Mouse (Mus musculus) adipocyte (in vitro differentiated cells): Measurements from ENCODE around the gene Jazf1.
A peak's percentile ranks its signal among the peaks of the same experiment; 100 is the strongest.

Experiments used
- DNase-seq: peaks from one replicate; pipeline ENCODE4 v3.0.0-alpha.2; 2016; ENCODE audit warnings: low spot score

Jazf1 gene

DNA sequence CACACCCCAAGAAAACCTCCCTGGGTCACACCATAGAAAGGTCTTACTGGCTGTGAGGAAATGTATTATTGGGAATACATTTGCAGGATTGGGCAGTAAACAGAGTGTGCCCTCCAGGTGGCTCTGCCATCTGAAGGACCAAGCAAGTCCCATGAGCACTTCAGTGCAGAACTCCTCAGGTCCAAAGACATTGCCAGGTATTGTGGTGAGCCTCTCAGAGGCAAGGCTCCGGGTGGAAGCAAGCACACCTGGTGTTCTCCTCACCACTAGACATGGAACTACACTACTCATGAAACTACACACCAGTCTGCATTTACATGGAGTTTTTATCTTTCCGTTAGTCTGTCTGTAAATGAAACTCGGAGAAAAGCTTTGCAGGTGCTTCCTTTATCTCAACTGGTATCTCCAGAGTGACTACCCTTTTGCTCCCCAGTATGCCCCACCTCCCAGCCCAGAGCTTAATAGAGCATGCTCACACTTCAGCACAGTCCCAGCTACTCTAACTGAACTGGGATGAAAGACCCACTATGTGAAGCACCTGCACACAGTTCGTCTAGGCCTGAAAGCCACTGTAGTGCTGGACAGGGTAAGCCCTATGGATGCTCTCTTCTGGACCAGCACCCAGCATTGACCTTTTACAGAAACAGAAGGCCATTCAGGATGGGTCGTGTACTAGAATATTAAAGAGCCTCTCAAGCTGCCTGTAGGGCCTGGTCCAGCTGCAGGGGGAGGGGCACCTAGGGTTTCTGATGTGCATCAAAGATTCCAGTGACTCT lies 156.1 kb downstream of the Jazf1 start:
- DNase-seq: no peak

DNA sequence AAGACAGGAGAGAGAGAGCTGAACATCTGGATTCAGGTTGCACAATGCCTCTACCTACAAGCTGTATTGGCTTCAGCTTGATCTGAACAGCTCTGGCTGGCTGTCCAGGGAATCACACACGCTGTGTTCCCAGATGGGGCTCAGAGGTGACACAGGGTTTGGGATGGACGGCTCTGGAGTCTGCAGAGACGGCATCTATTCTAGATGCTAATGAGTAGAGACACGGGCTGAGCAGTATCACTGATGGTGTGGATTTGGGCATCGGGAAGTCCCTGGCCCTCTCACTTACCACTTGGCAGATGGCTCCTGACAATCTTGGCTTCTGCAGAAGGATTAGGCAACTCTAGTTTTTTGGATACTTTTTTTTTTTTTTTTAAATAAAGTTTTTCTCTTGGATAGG lies 161.6 kb downstream of the Jazf1 start:
- peak; percentile 78 for DNase-seq

GRCm38 (mm10) chr6:52905100-52905499 lies 163.3 kb downstream of the Jazf1 start:
- no peak for DNase-seq

DNA sequence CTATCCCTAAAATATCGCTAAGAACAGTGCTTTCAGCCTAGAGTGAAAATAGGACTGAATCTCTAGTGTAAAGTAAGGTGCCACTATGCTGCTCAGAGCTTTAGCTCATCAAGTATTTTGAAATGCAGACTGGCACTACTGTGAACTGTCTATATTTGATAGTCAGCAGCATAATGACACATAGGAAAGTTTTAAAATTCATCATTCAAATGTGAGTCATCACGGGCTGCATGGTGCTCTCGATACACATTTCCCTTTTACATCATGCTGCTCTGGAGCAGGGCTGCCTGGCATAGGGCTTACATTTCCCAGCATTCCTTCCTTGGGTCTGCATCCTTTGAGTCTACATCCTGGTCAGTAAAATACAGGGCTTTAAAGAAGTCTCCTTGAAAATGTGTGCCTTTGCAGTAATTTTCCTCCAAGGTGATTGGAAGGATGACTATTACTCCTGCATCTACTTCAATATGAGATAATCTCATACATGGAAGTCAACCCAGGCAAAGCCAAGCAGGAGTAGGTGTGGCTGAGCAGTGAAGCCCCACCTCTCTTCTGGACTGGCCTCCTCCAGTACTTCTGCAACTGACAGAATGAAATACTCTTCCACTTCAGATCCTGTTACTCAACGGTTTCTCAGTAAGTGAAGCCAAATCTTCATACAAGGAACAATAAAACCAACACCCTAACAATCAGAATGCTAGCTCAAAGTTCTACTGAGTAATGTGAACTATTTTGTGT lies 165.0 kb downstream of the Jazf1 start:
- DNase-seq: peak; percentile 42

- DNase-seq: no peak
Measured at GRCm38 (mm10) chr6:52899574-52900245, 168.7 kb downstream of the Jazf1 start.

DNA sequence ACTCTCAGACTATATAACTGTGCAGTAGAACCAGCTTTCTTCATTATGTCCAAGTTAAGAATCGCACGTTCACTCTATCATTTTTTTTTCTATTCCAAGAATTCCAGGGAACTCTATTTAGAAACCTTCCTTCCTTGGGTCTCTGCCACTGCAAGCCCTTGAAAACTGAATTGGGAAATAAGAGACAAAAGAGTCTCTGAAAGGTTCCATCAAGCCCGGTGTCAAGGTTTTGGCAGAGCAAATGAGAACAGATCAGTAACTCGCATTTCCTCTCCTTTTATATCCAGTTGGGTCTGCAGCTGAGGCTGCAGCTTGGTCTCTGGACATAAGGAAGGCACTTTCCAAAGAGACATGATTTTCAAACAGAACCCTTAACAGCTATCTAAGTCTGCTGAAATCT lies 173.4 kb downstream of the Jazf1 start:
- DNase-seq: peak; percentile 28

GRCm38 (mm10) chr6:52894501-52894823 lies 174.0 kb downstream of the Jazf1 start:
- no peak for DNase-seq

- peak; percentile 24 for DNase-seq
Measured at GRCm38 (mm10) chr6:52893811-52894500, 174.5 kb downstream of the Jazf1 start.

GRCm38 (mm10) chr6:52892978-52893377 lies 175.5 kb downstream of the Jazf1 start:
- no peak for DNase-seq

GRCm38 (mm10) chr6:52887541-52888203 lies 180.8 kb downstream of the Jazf1 start:
- DNase-seq: no peak

- no peak for DNase-seq
Measured at GRCm38 (mm10) chr6:52883773-52884172, 184.7 kb downstream of the Jazf1 start.

DNA sequence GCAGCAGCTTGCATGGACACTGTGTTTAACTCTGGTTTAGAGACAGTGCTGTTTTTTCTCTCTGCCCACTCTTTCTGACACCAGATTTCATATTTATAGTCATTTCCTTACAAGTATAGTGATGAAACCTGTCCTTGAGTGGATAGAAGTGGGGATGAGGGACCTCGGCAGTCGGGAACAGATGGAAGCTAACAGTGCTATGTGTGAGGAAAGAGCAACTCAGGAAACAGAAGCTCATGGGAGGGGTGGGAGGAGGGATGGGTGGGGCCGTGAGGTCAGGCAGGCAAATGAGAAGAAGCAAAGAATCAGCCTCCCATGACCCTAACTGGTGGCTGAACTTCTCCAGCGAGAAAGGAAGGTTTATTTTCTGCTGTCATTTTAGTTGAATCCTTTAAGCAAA lies 191.3 kb downstream of the Jazf1 start:
- no peak for DNase-seq

GRCm38 (mm10) chr6:52871306-52871705 lies 197.1 kb downstream of the Jazf1 start:
- no peak for DNase-seq

- DNase-seq: no peak
Measured at GRCm38 (mm10) chr6:52869252-52869651, 199.2 kb downstream of the Jazf1 start.

DNA sequence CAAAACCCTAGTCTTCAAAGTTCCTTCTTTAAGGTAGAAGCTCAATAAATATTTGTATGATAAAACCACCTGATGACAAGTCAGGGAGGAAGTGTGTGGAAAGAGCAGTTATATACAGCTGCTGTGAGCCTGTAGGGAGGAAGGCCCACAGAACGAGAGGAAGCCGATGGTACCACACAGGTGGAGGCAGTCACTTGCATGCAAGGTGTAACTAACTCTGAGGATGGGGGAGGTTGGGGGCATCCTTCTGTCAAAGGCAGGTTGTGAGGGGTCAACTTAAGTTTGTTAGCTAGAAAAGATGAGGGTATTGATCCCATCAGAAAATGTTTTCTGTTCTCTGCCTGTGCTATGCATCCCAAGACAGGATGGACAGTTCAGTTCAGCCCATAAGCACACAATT lies 200.1 kb downstream of the Jazf1 start:
- no peak for DNase-seq

DNA sequence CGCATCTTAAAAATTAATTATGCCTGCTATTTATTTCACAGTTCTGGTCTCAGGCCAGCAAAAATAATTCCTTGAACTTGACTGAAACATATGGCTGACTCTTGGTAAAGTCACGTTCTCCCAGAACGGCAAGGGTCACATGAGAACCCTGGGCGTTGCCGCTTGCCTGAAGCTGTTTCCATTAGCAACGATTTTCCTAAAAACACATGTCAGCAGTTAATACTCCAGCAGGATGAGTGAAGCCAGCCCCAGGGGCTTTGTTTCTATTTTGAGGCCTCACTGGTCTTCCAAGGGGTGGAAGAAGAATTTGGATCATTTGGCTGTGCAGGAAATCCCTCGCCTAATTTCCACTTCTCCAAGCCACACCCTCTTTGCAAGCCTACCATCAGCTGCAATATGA lies 206.5 kb downstream of the Jazf1 start:
- DNase-seq: peak; percentile 54

DNA sequence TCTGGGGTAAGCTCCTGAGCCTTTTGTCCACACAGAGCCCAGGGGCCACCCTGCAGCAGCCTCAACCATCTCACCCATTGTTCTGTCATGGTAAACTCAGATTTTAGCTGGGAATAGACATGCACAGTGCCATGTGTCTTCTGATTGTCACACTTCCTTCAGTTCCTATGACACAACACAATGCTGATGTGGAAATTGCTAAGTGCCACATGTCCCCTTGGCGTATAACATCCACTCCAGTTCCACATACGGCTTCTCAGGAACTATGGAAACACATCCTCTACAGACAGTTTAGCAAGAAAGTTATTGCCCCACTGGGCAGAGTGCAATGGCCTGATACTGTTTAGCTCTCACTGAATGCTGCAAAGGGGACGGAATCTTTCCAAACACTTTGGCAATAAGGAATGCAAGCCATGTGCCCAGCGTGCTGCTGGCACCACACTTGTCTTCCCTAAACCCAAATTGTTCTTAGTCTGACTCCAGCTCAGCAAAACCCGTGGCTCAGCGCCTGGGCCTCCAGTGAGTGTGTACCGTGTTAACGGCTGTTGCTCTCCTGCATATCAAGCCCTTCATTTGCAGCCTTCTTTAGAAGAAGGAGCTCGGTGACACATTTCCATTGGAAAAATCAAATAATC lies 207.1 kb downstream of the Jazf1 start:
- DNase-seq: peak; percentile 88

- peak; percentile 29 for DNase-seq
Measured at GRCm38 (mm10) chr6:52860713-52861112, 207.7 kb downstream of the Jazf1 start.

GRCm38 (mm10) chr6:52858911-52859431 lies 209.5 kb downstream of the Jazf1 start:
- no peak for DNase-seq

DNA sequence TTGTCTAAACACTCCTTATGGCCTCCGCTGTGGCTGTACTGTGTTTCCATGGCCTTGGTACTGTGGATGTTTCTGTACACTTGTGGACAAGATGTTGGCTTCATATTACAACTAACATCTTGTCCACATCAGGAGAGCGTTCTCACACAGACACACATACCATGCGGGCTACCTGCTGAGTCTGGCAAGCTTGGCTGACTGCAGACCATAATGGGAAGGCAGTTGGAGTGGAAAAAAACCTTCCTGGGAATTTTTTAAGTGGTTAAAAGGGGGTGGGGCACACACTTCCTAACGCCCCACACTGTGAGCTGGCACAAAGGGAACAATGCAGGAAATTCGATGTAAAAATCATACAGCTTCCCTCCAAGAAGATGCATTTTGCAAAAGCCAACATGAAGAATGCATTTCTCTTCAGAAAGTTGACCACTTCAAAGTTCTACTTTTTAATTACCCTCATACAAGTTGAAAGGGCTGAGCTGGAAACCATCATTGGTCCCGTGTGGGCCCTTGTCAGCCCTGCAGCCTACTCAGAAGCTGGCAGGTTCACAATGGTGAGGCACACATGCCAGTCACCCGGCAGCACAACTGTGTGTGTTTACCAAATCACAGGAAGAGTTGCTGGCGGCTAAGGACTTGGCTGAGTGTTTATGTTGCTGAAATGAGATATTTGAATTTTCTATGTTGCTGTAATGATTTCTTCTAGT lies 215.9 kb downstream of the Jazf1 start:
- DNase-seq: no peak

DNA sequence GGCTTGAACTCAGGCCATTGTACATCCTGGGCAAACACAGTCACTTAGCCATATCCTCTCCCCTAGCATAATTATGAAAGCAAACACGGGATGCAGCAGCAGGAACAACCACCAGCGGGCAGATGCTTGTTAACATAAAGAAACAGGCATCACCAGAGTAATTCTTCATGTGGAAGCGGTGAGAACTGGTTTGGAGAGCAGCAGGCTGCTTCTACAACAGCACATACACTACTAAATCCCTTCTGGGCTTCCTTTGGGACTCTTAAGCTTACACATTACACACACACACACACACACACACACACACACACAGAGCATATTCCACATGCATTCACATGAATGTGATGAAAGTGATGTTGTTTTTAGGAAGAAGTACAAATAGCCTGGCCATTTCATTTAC lies 216.5 kb downstream of the Jazf1 start:
- DNase-seq: no peak
